Mouse (Mus musculus) bone marrow, adult 2 months (tissue): ENCODE measurements around the gene Ndufb7. TPM values are rescaled to one million over a fixed set of nuclear protein-coding genes. Genes with fewer than 3 reads are reported as not detected.

ENCODE experiments used
- H3K27ac ChIP-seq: fragments of 200-500 bp; 2 replicates; pipeline ENCODE4 v1.5.1; 2012; ENCODE audit warnings: low read depth, mild to moderate bottlenecking, control low read depth, inconsistent platforms, low read length; ENCODE audit not compliant: control insufficient read depth, poor library complexity, insufficient read depth
- H3K4me1 ChIP-seq: fragments of 200-500 bp; 2 replicates; pipeline ENCODE4 v1.6.1; 2011; ENCODE audit warnings: low read length; ENCODE audit not compliant: control insufficient read depth, insufficient read depth
- H3K4me3 ChIP-seq: fragments of 200-500 bp; replicated peaks from 2 replicates; pipeline ENCODE3; 2011; ENCODE audit warnings: mild to moderate bottlenecking, low read depth, low read length, control low read depth; ENCODE audit not compliant: control insufficient read depth
- CTCF ChIP-seq: fragments of 200-500 bp; IDR thresholded peaks from 2 replicates; pipeline ENCODE4 v1.5.1; 2011; ENCODE audit warnings: low read length, control low read depth; ENCODE audit not compliant: control insufficient read depth, insufficient read depth
- POLR2A ChIP-seq: fragments of 200-500 bp; IDR thresholded peaks from 2 replicates; pipeline ENCODE4 v1.6.1; 2011; ENCODE audit warnings: low read depth, mild to moderate bottlenecking, control low read depth, low read length, borderline replicate concordance; ENCODE audit not compliant: control insufficient read depth
- WGBS: fragments of 180-500 bp; shearing (Covaris S2); methylation state at CpG from one replicate; pipeline ENCODE4 v1.1.7; 2018; 5-methylcytosine and 5-hydroxymethylcytosine counted together
- polyA plus RNA-seq: library from polyadenylated mRNA; stranded (reverse); fragments of >200 nt; gene quantifications from 2 replicates; pipeline ENCODE4 v1.2.4, GENCODE M21; 2011; ENCODE audit warnings: low replicate concordance; ENCODE audit not compliant: missing spikeins, insufficient read depth, insufficient read length

Ndufb7 gene
- polyA plus RNA-seq, 1 experiment: 480 TPM

DNA sequence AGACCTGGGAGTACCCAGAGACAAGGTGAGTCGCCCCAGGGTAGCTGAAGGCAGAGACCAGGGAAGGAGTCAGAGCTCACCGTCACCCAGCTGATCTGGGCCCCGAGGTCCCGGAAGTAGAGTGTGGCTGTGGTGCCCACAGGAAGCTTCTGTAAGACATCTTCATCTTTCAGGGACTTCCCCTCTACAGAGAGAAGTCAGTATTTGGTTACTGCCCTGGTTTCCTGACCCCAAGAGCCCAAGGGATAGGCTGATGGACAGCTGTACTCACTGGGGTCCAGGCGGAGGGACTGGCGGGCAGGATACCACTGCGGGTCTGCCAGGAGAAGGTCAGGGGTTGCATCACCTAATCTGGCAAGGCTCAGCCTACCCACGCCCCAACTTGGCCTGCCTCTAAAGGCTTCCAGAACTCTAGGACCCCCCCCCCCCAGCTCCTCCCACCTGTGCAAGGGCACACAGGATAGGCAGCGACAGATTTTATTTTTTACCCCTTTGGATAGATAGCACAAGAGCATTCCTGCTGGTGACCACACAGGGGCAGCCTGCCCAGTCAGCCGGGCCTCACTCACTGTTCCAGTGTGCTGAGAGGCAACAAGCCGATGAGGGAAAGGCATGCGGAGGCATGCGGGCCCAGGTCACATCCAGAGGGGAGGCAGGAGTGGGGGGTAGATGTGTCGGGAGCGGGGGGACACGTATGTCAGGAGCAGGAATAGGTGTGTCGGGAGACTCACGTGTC lies 6.8 kb downstream of the Ndufb7 start:
- TF ChIP-seq CTCF: 0 out of 2 replicates have a peak, but pooled peaks have one; percentile 14
- 0 out of 2 replicates have a peak, but pooled peaks have one; percentile 55 for TF ChIP-seq POLR2A
- peak overlapping the region; percentile 94 for H3K27ac ChIP-seq
- peak overlapping the region; percentile 64 for H3K4me3 ChIP-seq
- peaks cover 5% of the 10 kb centered on the region; the same call in 1 of the 2 replicates for H3K4me1 ChIP-seq
- 43% methylated on average over 18 of the region's 18 CpGs for WGBS

DNA sequence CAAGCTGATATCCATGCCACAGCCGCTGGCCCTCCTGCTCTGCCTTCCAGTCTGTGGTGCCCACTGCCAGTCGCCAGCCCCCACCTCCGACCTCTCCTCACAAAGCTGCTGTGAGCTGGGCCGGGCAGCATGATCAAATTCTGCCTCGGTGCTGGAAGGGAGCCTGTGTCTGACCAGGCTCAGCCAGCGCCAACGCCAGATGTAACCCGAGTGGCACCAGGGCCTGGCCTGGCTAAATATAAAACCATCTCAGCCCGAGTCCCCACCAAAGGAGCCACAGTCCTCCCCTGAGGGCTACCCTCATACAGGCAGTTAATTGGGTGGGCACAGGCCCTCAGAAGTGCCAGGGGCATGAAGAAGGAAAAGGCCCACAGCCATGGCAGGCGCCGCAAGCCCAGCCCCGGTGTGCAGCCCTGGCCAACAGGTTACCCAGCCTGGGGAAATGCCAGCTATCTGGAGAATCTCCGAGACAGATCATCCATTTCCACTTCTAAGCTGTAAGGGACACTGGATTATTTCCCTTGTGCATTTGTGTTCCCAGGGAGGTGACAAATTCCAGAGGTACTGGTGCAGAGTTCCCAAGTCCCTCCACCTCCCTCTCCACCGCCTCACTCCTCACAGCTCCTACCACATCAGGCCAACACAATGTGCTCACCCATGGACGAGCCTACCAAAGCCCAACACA lies 8.3 kb downstream of the Ndufb7 start:
- TF ChIP-seq CTCF: no peak
- no peak for TF ChIP-seq POLR2A
- peaks cover 5% of the 10 kb centered on the region; the same call in 1 of the 2 replicates for H3K4me1 ChIP-seq
- no peak overlapping the region for H3K4me3 ChIP-seq
- 85% methylated on average over 15 of the region's 15 CpGs for WGBS
- no peak overlapping the region for H3K27ac ChIP-seq

DNA sequence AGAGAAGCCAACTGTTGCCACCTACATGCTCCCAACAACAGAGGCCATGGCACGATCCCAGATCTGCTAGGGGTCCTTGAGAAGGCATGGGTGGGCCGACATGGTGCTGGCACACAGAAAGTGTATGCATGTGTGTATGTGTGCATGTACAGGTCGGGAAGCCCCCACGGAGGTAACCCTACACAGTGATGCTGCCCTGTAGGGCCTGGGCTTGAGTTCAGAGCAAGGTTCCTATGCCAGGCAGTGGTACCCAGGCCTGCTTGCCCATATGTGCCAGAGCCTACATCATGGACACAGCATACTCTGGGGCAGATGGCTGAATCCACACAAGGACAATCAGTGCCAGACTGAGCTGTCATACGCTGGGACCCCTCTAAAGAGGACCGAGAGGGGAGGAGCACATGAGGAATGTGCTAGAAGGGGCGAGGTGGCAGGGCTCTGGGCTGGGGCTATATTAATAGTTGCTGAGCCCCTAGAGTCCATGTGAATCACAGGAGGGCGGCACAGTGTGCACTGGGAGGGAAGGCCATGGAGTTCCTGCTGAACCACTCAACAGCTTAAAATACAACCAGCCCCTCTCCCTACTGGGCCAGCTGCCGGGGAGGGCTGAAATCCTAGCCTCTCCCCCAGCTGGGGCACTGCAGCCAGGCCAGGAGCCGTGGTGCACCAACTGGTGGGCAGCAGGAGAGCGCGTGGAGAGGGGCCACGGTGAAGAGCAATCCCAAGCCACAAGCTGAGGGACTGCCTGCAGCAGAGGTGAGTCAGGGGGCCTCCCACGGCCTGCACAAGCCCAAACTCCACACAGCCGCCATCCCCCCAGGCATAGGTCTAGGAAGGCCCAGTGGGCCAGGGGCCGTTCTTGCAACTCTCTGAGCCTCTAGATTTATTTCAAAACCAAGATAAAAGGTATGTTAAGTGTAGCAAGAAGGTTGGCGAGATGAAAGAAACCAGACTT lies 9.4 kb downstream of the Ndufb7 start:
- H3K4me1 ChIP-seq: peaks cover 3% of the 10 kb centered on the region; the same call in 1 of the 2 replicates
- TF ChIP-seq CTCF: no peak
- TF ChIP-seq POLR2A: no peak
- H3K27ac ChIP-seq: no peak overlapping the region
- 86% methylated on average over 17 of the region's 17 CpGs for WGBS
- H3K4me3 ChIP-seq: no peak overlapping the region

DNA sequence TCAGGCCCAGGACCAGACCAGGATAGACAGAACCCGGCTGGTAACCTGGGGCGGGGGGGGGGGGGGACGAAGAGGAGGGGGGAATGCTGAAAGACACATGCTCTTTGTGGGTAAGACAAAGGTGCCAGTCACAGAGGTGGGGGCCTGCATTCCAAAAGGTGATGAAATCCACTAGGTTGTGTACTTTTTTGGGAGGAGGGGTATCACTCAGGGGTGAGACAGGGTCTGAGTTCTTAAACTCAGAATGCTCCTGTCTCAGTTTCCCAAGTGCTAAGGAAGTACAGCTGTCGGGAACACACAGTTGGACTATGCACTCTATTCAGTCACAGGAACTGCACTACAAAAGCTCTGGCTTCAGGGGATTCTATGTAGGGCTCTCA lies 10.0 kb downstream of the Ndufb7 start:
- Histone ChIP-seq H3K4me1 (peaks cover 3% of the 10 kb centered on the region; the same call in 1 of the 2 replicates), H3K27ac (no peak overlapping the region), H3K4me3 (no peak overlapping the region)
- TF ChIP-seq CTCF (no peak), POLR2A (no peak)
- whole genome bisulfite sequencing: 75% methylated on average over 3 of the region's 4 CpGs

DNA sequence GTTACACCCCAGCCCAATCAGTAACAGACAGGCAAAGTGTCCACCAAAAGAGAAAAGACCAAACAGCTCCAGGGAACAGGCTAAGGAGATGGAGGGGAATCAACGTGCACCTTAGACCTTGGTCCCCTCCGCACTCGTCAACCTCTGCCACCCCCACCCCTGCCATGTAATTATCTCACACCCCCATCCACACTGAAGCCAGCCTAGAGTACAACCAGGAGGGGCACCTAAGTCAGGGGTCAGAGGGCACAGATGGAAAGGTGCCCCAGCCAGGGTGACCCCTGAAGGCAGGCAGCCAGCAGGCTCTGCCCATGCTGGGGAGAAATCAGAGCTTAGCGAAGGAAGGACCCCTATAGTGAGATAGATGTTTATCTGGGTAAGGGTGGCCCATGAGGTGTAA lies 10.4 kb downstream of the Ndufb7 start:
- WGBS: 92% methylated on average over 4 of the region's 4 CpGs
- H3K4me1 ChIP-seq: peaks cover 3% of the 10 kb centered on the region; the same call in 1 of the 2 replicates
- no peak for TF ChIP-seq POLR2A
- TF ChIP-seq CTCF: no peak
- no peak overlapping the region for H3K4me3 ChIP-seq
- H3K27ac ChIP-seq: peak overlapping the region; percentile 80

DNA sequence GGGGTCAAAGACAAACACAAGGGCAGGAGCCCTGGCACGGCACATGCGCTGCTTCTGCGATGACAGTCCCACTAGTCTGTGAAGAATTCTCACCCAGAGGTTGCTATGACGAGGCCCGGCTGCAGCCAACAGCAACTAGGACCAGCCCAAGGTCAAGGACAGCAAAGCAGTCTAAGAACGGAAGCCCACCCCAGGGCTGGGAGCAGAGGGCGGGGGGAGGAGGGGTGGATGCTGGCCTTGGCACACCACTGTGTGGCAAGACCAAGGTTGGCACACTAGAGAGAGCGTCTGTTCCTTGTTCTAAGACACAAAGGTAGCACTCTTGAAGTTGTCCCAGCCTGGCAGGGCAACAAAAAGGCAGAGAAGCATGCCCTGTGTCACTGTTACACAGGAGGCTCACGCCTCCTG lies 10.9 kb downstream of the Ndufb7 start:
- Histone ChIP-seq H3K4me1 (peaks cover 3% of the 10 kb centered on the region; the same call in 1 of the 2 replicates), H3K4me3 (no peak overlapping the region), H3K27ac (peak overlapping the region; percentile 82)
- TF ChIP-seq CTCF (no peak), POLR2A (no peak)
- 63% methylated on average over 9 of the region's 9 CpGs for WGBS

DNA sequence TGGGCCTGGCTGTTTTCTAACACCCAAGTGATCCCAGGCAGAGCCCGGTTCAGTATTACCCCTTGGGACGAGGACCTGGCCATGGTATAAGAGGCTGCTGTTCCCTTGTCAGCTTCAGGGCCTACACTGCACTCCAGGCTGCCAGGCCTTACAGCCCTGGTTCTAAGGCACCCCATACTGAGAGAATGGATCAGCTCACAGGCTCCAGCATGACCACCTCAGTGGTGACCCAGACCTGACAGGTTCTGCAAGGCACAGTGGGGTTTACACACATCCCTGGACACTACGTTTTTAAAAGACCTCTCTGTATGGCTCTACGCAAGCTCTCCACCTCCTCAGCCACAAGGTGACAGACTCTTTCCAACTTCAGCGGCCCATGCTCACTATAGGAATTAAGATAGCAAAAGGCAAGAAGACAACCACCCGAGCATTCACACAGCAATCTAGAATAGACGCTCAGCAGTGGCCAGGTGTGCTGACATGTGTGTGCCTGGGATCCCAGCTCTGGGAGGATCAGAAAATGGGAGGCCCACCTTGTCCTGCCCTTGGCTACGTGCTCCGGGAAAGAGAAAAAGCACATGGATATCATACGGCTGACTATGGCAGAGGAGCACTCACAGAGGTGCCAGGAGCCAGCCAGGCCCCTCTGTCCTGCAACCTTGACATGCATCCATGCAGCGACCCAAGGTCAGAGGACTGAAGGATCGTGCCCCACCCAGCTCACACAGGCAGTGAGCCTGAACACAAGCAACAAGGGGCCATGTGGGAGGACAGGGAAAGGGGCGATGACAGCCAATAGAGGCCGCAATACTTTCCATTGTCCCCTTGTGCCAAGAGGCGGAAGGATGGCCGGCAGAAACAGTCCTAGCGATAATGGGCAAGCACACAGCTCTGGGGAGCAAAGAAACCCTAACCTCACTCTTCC lies 11.9 kb downstream of the Ndufb7 start:
- Histone ChIP-seq H3K4me3 (no peak overlapping the region), H3K27ac (peak overlapping the region; percentile 27; the same call in 1 of the 2 replicates), H3K4me1 (peaks cover 2% of the 10 kb centered on the region; the same call in 1 of the 2 replicates)
- WGBS: 87% methylated on average over 17 of the region's 17 CpGs
- TF ChIP-seq POLR2A: no peak
- TF ChIP-seq CTCF: no peak
